Mouse (Mus musculus) myocyte (in vitro differentiated cells): ENCODE results near the gene Hoxa3.

Experiments
- CEBPB ChIP-seq: IDR thresholded peaks from 2 replicates; pipeline ENCODE4 v1.6.1; 2011; ENCODE audit warnings: mild to moderate bottlenecking, moderate library complexity; ENCODE audit not compliant: poor library complexity, insufficient read depth, severe bottlenecking
- E2F4 ChIP-seq: IDR thresholded peaks from one replicate; pipeline ENCODE4 v1.6.1; 2011; ENCODE audit warnings: mild to moderate bottlenecking, control low read depth, moderate library complexity; ENCODE audit not compliant: insufficient read depth
- MAX ChIP-seq: IDR thresholded peaks from one replicate; pipeline ENCODE4 v1.6.1; 2011; ENCODE audit warnings: low read depth, mild to moderate bottlenecking, control low read depth
- MYOD1 ChIP-seq, 3 experiments: IDR thresholded peaks; one replicate each; pipeline ENCODE4 v1.6.1; 2011; ENCODE audit warnings: control low read depth in 2 of 3, low read depth in 2 of 3, mild to moderate bottlenecking in 2 of 3, moderate library complexity in 1 of 3; ENCODE audit not compliant: insufficient read length in 2 of 3, control insufficient read depth in 1 of 3
- POLR2A ChIP-seq: IDR thresholded peaks from one replicate; pipeline ENCODE4 v1.6.1; 2011; ENCODE audit warnings: low read depth, mild to moderate bottlenecking, control low read depth, moderate library complexity; ENCODE audit not compliant: insufficient read length
- POLR2AphosphoS2 ChIP-seq: IDR thresholded peaks from one replicate; pipeline ENCODE4 v1.6.1; 2011; ENCODE audit warnings: low read depth, control low read depth; ENCODE audit not compliant: insufficient read length
- REST ChIP-seq: IDR thresholded peaks from one replicate; pipeline ENCODE4 v1.6.1; 2011; ENCODE audit warnings: mild to moderate bottlenecking, control low read depth, moderate library complexity; ENCODE audit not compliant: insufficient read depth, insufficient read length
- TCF3 ChIP-seq: IDR thresholded peaks from one replicate; pipeline ENCODE4 v1.6.1; 2011; ENCODE audit warnings: low read depth, control low read depth; ENCODE audit not compliant: insufficient read length
- USF1 ChIP-seq: IDR thresholded peaks from one replicate; pipeline ENCODE4 v1.6.1; 2011; ENCODE audit warnings: low read depth, mild to moderate bottlenecking, control low read depth, moderate library complexity

GRCm38 (mm10) chr6:52196811-52197210 is 16.3 kb downstream of the Hoxa3 start:
- TF ChIP-seq POLR2AphosphoS2 (no peak), MAX (no peak), POLR2A (no peak), TCF3 (no peak), E2F4 (no peak), REST (no peak), USF1 (no peak), MYOD1 (IDR thresholded peaks at IDR 0.05; ENCODE audit: control insufficient read depth in 1 of 3, insufficient read length in 2 of 3, low read depth in 2 of 3) (no peak), CEBPB (no peak)
